Mouse (Mus musculus): ENCODE measurements around the gene Atp8a1. TPM values are rescaled to one million over a fixed set of nuclear protein-coding genes. Genes with fewer than 3 reads are reported as not detected.

Atp8a1 gene
- total RNA-seq, 1 experiment from 2014 or later: 16.8 TPM

DNA sequence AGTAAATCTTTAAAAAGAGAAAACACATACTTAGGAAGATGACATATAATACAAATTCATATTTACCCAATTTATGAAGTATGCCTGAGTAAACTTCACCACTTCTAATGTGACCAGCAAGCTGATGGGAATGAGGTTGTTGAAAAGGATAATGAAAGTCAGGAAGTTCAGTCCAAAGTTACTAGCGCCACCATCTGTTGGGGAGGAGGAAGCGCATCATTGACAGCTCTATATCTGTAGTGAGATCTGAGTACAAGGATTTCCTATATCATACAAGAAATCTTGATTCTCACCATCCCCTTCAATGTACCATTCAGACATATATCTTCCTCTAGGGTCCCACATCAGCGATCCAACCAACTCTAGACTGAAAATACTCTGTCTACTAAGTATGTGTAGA, 82.4 kb downstream of the Atp8a1 start:
- DNase-seq: no peak

DNA sequence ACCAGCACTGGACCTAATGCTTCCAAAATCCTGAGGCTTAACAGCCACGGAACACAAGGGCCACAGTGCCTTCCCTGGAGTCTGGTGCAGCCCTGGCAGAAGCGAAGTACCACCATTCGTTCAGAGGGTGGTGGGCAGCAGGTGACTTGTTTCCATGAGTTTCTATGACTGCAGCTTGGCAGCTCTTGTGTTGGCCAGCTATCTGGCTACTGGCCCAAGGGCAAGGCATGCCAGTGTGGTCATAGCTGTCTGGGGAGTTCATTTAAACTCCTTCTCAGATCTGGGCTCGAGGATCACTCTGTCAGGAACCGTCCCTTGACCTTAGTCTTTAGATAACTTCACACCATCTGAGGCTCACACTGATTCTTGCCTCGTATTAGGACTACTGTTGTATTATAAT, 89.1 kb downstream of the Atp8a1 start:
- peak; percentile 48 for DNase-seq

GRCm38 (mm10) chr5:67756138-67756537, 91.1 kb downstream of the Atp8a1 start:
- peak; percentile 22 for DNase-seq

DNA sequence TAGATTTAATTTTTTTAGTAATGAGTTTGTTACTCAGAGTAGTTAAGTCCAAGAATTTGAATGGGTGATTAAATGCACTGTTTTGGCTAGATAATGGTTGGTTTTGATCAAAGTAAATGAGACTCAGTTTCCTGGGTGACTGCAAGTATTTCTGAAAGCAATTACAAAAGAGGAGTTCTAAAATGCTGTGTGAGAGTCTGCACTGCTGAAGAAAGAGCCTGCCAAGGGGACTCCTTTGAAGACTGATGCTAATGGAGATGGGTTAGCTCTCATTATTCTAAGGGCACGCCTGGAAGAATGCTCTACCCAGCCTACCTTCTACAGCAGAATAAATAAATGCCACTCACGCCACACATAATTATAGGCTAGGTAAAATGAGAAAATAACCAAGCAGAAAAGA, 94.2 kb downstream of the Atp8a1 start:
- DNase-seq: no peak

GRCm38 (mm10) chr5:67752629-67753028, 94.6 kb downstream of the Atp8a1 start:
- no peak for DNase-seq

- DNase-seq: peak; percentile 13
Measured at GRCm38 (mm10) chr5:67752007-67752406, 95.2 kb downstream of the Atp8a1 start.

DNA sequence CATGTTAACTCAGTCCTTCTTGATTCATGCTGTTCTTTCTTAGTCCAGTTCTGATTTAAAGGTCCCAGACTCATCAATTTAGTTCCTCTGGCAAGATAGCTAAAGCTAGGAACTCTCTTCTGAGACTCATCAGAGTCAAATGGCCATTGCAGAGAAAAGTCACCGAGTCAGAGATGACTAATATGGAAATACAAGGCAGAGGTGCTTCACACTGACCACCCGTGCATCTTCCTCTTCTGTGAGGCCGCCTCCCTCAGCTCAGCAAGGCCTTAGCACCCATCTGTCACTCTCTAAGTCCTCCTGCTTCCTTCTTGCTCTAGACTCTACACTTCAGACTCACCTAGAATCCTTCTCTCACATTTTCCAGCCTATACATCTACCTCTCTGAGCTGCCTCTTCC, 108.0 kb downstream of the Atp8a1 start:
- no peak for DNase-seq

DNA sequence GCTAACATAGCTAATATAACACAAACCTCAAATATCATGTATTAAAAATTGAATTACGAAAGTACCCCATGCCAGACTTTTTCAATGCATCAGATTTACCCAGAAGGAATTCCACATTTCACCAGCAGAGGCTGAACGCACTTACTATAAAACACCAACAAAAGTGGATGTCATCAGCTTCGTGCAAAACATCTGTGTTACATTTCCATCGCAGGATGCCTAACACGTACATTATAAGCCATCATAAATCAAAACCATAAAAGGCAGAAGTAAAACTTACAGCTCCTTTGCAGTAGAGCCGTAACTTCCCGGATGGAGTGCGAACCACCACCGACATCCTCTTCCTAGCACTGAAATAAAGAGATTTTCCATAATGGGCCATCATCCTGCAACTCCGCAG, 109.1 kb downstream of the Atp8a1 start:
- DNase-seq: no peak

GRCm38 (mm10) chr5:67735771-67736170, 111.5 kb downstream of the Atp8a1 start:
- no peak for DNase-seq

GRCm38 (mm10) chr5:67733551-67734258, 113.5 kb downstream of the Atp8a1 start:
- DNase-seq: no peak

- DNase-seq: no peak
Measured at GRCm38 (mm10) chr5:67733150-67733549, 114.1 kb downstream of the Atp8a1 start.

- no peak for DNase-seq
Measured at GRCm38 (mm10) chr5:67727755-67728154, 119.5 kb downstream of the Atp8a1 start.

GRCm38 (mm10) chr5:67726810-67727209, 120.4 kb downstream of the Atp8a1 start:
- DNase-seq: no peak

DNA sequence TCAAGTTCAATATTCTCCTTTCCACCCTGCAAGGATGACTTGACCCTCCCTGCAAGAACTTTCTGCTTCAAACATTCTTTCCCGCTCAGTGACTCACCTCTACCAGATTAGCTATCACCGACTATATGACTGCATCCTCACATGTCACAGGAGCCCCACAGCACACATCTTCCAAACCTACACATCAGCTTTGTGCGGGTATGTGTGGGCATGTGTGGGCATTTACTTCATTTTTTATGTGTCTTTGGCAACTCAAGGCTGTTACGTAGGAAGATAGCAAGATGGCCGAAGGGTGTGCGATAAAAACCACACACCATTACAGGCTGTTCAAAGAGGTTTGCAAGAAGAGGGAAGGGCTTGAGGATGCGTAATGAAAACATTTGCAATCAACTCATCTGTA, 145.6 kb downstream of the Atp8a1 start:
- no peak for DNase-seq

GRCm38 (mm10) chr5:67699418-67699817, 147.8 kb downstream of the Atp8a1 start:
- DNase-seq: no peak

DNA sequence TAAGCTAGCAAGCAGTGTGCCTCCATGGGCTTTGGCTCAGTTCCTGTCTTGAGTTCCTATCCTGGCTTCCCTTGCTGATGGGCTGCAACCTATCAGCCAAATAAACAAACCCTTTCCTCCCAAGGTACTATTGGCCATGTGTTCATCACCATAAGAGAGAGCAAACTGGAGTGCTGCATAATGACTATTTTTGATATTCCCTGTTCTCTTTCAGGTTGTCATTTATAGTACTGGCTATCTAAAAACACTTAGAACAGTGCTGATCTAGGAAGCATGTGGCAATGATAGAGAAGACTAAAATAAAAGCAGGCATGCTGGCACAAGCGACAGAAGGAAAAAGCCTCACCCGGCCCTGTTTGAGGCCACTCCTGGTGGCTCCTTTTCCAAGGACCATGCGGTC, 149.1 kb downstream of the Atp8a1 start:
- DNase-seq: no peak

DNA sequence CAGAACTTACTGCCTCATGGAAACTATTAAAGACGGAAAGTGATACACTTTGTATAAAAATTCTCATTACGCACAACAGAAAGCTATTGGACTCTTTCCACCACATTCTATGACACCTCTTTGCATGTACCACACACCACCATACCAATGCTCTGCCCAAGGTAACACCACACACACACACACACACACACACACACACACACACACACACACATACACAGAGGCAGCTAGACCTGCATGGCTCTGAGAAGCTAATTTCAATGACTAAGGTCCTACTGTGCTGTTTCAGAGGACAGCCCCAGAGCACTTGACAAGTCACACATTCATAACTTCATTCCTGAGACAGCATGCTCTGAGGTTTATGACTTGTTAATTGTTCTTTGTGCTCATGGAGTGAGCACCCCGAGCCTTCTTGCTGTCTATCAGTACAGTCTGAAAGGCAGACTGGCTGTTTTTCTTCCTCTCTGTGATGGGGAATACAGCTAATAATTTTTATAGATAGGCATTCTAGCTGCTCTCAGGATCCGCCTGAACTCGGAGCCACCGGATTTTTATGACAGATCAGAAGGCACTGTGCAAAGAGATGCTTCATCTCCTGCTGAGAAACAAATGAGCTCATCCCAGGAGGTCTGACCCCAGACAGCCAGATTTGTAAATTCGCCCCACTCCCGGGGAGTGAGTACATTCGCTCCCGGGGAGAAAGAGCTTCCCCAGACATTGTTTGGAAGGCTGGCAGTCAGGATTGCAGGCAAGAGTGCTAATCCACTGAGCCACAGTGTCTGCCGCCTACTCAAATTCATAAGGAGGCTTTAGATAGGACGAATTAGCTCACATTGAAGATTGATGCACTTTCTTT, 150.3 kb downstream of the Atp8a1 start:
- no peak for DNase-seq

DNA sequence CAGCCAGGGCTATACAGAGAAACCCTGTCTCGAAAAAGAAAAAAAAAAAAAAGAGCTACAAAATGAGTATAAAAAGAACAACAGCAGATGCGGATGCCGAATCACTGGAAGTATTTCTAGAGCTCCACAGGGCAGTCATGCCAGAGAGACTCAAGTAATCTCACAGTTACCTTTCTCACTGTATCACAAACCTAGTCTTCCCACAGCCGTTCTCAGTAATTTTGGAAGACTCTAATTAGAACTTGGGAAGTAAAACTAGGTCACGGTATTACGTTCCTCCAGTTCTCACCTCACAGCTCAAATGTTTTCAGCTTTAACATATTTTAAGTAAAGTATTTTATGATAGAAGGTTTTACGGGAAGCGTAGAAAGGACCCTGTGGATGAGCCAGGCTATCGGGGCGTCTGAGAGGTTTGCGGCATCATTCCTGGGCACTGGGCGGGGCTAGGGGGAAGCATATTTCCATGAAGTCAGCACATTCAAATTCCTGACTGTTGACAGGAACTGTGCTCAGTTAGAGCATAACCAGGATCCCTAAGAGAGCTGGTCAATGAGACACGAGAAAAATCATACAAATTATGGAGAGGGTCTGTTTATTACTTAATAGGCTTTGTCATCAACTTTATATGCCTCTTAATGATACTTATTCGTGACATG, 152.1 kb downstream of the Atp8a1 start:
- no peak for DNase-seq

GRCm38 (mm10) chr5:67690336-67690735, 156.9 kb downstream of the Atp8a1 start:
- no peak for DNase-seq

DNA sequence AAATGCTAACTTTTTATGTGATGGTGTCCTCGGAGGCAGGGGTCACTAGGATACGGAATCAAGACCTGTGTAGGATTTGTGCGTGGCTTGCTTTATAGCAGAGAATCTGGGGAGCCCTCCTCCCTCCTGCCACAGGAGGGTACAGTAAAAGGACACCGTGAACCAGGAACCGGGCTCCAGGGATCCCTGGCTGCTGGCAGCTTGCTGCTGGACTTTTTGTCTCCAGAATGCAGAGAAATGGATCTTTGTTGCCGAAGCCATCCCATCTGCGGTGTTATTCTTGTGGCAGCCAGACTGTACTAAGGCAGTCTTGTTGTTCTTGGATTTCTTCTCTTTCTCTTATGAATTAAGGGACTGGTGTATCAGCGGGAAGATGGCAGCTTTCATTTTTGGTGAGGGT, 159.2 kb downstream of the Atp8a1 start:
- no peak for DNase-seq

DNA sequence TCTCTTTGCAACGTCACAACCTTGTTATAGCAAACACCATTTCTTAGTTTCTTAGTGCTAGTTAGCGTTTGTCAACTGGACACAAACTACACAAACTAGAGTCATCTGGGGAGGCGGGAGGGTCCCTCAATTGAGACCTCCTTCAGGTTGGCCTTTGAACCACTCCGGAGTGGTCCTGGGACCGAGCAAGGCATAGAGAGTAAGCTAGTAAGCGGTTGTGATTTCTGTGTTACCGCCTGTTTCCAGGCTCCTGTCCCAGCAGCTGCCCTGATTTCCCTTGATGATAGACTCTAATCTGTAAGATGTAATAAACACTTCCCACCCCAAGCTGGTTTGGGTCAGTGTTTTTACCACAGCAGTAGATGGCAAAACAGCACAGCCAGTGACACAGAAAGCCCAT, 161.3 kb downstream of the Atp8a1 start:
- DNase-seq: no peak

DNA sequence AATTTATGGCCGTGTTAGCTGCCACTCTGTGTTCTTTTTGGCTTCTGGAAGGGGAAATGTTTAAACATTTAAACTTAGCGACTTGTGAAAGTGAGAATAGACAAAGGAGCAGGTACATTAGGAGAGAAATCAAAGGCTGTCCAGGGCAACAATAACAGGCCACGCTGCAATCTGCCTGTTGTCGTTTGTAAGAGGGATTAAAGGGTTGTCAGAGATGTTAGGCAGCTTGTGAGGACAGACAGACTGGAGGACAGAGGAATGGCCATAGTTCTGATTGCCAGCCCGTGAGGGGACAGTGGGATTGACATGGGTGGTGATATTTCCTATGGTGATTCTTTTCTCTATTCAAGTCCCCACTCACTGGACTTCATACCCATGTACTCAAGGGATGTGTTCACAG, 161.8 kb downstream of the Atp8a1 start:
- DNase-seq: no peak

DNA sequence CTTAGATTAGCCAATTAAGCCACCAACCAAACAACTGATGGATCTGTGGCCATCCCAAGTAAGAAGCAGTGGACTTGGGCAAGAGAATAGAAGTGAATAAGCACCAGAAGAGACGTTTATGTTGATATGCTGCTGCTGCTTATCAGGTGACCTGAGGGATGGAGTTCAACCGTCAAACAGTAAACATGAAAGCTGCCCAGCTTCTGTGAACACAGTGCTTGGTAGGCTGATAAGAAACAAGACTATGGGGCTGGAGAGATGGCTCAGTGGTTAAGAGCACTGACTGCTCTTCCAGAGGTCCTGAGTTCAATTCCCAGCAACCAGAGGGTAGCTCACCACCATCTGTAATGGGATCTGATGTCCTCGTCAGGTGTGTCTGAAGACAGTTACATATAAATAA, 168.4 kb downstream of the Atp8a1 start:
- no peak for DNase-seq

Measured in adrenal gland, postnatal 25 days (tissue).